In genomic region chr6:29199223-29199855, GRCm38 (mm10) we compare ENCODE assay signal across 9 mouse cellular contexts. TPM values are rescaled to one million over a fixed set of nuclear protein-coding genes. Genes with fewer than 3 reads are reported as not detected.
DNase-seq lines count a peak whose midpoint lies in the region; ATAC-seq lines count a peak whose summit lies in the region.
"Had no signal": no experiment of that assay in that cellular context is flagged by ENCODE, and none has a peak within 500 bp of the region (broad histone marks: within the 10 kb centered on the region; RNA-seq: fewer than 3 reads in every experiment).

No protein-coding gene starts in this region.

- no peak for ATAC-seq in heart, embryonic 14.5 days (ENCODE audit: insufficient number of reproducible peaks, insufficient read depth, low FRiP score, low read depth)
- no peak for ATAC-seq in embryonic facial prominence, embryonic 12.5 days (ENCODE audit: insufficient number of reproducible peaks, insufficient read depth, low FRiP score, low TSS enrichment)
- ATAC-seq in hindbrain, embryonic 16.5 days, result no peak
- ATAC-seq in midbrain, embryonic 12.5 days (ENCODE audit: low FRiP score, low read depth), result no peak

- H3K9me3 ChIP-seq in heart, embryonic 14.5 days (ENCODE audit: control insufficient read depth, low read length), result no peaks in the 10 kb centered on the region
- no peaks in the 10 kb centered on the region for H3K9me3 ChIP-seq in embryonic facial prominence, embryonic 12.5 days
- no peaks in the 10 kb centered on the region for H3K9me3 ChIP-seq in hindbrain, embryonic 16.5 days (ENCODE audit: control insufficient read depth, low read length)
- H3K9me3 ChIP-seq in midbrain, embryonic 12.5 days, result no peaks in the 10 kb centered on the region

- no peak for DNase-seq in heart, postnatal 4 days
- DNase-seq in urinary bladder, adult 2 months (ENCODE audit: low spot score), result no peak
- no peak for DNase-seq in right cerebral cortex, postnatal 25 days
- no peak for DNase-seq in thymus, adult 18-20 months

- H3K36me3 ChIP-seq in heart, embryonic 14.5 days (ENCODE audit: control insufficient read depth, insufficient read depth, low read length), result peaks cover 31% of the 10 kb centered on the region
- peaks cover 31% of the 10 kb centered on the region for H3K36me3 ChIP-seq in embryonic facial prominence, embryonic 12.5 days
- peaks cover 14% of the 10 kb centered on the region for H3K36me3 ChIP-seq in hindbrain, embryonic 16.5 days (ENCODE audit: control insufficient read depth, insufficient read depth, low read length)
- H3K36me3 ChIP-seq in midbrain, embryonic 12.5 days, result peaks cover 33% of the 10 kb centered on the region

- 28% methylated on average over 8 of the region's 8 CpGs for WGBS in heart, embryonic 14.5 days
- WGBS in embryonic facial prominence, embryonic 12.5 days, result 43% methylated on average over 8 of the region's 8 CpGs
- 38% methylated on average over 8 of the region's 8 CpGs for WGBS in hindbrain, embryonic 16.5 days
- 47% methylated on average over 8 of the region's 8 CpGs for WGBS in midbrain, embryonic 12.5 days

- H3K9ac ChIP-seq in heart, embryonic 14.5 days (ENCODE audit: low read length), result peak overlapping the region; percentile 9
- no peak overlapping the region for H3K9ac ChIP-seq in embryonic facial prominence, embryonic 12.5 days
- peak overlapping the region; percentile 33; the same call in 1 of the 2 replicates for H3K9ac ChIP-seq in hindbrain, embryonic 16.5 days (ENCODE audit: low read depth, low read length)
- H3K9ac ChIP-seq in midbrain, embryonic 12.5 days (replicated peaks), result peak overlapping the region; percentile 35; the same call in 1 of the 2 replicates

- H3K4me1 ChIP-seq in heart, embryonic 14.5 days (ENCODE audit: control insufficient read depth in 2 of 2, insufficient read depth in 2 of 2, low read length in 2 of 2), result peaks cover 3 to 5% of the 10 kb centered on the region in 2 experiments; a peak in 2 of 4 replicates
- H3K4me1 ChIP-seq in embryonic facial prominence, embryonic 12.5 days, result peaks cover 5% of the 10 kb centered on the region
- H3K4me1 ChIP-seq in hindbrain, embryonic 16.5 days (ENCODE audit: control insufficient read depth, insufficient read depth, low read depth, low read length), result peaks cover 12% of the 10 kb centered on the region
- H3K4me1 ChIP-seq in midbrain, embryonic 12.5 days, result peaks cover 16% of the 10 kb centered on the region; the same call in 1 of the 2 replicates

- H3K27ac ChIP-seq in heart, embryonic 14.5 days (replicated peaks in 1 of 2; ENCODE audit: control insufficient read depth in 1 of 2, insufficient read depth in 1 of 2, low read depth in 2 of 2, low read length in 2 of 2), result no peak overlapping the region
- H3K27ac ChIP-seq in embryonic facial prominence, embryonic 12.5 days, result no peak overlapping the region
- peak overlapping the region; percentile 5; the same call in 1 of the 2 replicates for H3K27ac ChIP-seq in hindbrain, embryonic 16.5 days (ENCODE audit: low read depth, low read length)
- H3K27ac ChIP-seq in midbrain, embryonic 12.5 days (replicated peaks), result no peak overlapping the region

- peak overlapping the region; percentile 61 for H3K4me2 ChIP-seq in heart, embryonic 14.5 days (ENCODE audit: low read length)
- H3K4me2 ChIP-seq in embryonic facial prominence, embryonic 12.5 days (replicated peaks), result peak overlapping the region; percentile 50
- H3K4me2 ChIP-seq in hindbrain, embryonic 16.5 days (ENCODE audit: low read length), result peak overlapping the region; percentile 70
- H3K4me2 ChIP-seq in midbrain, embryonic 12.5 days (replicated peaks), result peak overlapping the region; percentile 62

- H3K27me3 ChIP-seq in heart, embryonic 14.5 days (ENCODE audit: control insufficient read depth, insufficient read depth, low read length), result no peaks in the 10 kb centered on the region
- H3K27me3 ChIP-seq in embryonic facial prominence, embryonic 12.5 days, result no peaks in the 10 kb centered on the region
- H3K27me3 ChIP-seq in hindbrain, embryonic 16.5 days (replicated peaks; ENCODE audit: control insufficient read depth, insufficient read depth, low read length), result no peaks in the 10 kb centered on the region
- peaks cover 32% of the 10 kb centered on the region for H3K27me3 ChIP-seq in midbrain, embryonic 12.5 days

- peak overlapping the region; percentile 21 to 40 for H3K4me3 ChIP-seq in heart, embryonic 14.5 days (ENCODE audit: control insufficient read depth in 1 of 2, insufficient read depth in 1 of 2, low read depth in 1 of 2, low read length in 2 of 2)
- no peak overlapping the region; the same call in 1 of the 2 replicates for H3K4me3 ChIP-seq in embryonic facial prominence, embryonic 12.5 days
- peak overlapping the region; percentile 36; the same call in 1 of the 2 replicates for H3K4me3 ChIP-seq in hindbrain, embryonic 16.5 days (ENCODE audit: low read length)
- H3K4me3 ChIP-seq in midbrain, embryonic 12.5 days, result peak overlapping the region; percentile 37
- H3K4me3 ChIP-seq: myocyte had no signal

RNA-seq across cellular contexts. Expression of gene Impdh1, which starts 16.8 kb away (rescaled TPM):
- polyA plus RNA-seq in heart, embryonic 14.5 days (2014; fragmentation: Nextera tagmentation; extraction: Ambion mirVana), result 32.2 and 32.5 TPM in 2 replicates
- total RNA-seq in heart, postnatal 4 days (2021), result 10 to 100 TPM; 29.5 to 30.6 TPM
- 34.6 and 38.1 TPM in 2 replicates for polyA plus RNA-seq in embryonic facial prominence, embryonic 12.5 days (2016; fragmentation: Nextera tagmentation; extraction: Ambion mirVana)
- 71.5 and 80.7 TPM in 2 replicates for polyA plus RNA-seq in hindbrain, embryonic 16.5 days (2015; fragmentation: Nextera tagmentation; extraction: Ambion mirVana)
- 50.2 and 51.6 TPM in 2 replicates for polyA plus RNA-seq in midbrain, embryonic 12.5 days (2016; fragmentation: Nextera tagmentation; extraction: Ambion mirVana)
- polyA plus RNA-seq in urinary bladder, adult 2 months (2012; rRNA removed), result 29.6 and 33.9 TPM in 2 replicates

RNA-seq across cellular contexts. Expression of gene Prrt4, which starts 20.0 kb away (rescaled TPM):
- 1.7 TPM in 2 replicates for polyA plus RNA-seq in heart, embryonic 14.5 days (2014; fragmentation: Nextera tagmentation; extraction: Ambion mirVana)
- 1 to 10 TPM; 7.3 to 7.7 TPM for total RNA-seq in heart, postnatal 4 days (2021)
- 1.5 and 1.8 TPM in 2 replicates for polyA plus RNA-seq in embryonic facial prominence, embryonic 12.5 days (2016; fragmentation: Nextera tagmentation; extraction: Ambion mirVana)
- 11.1 and 11.7 TPM in 2 replicates for polyA plus RNA-seq in hindbrain, embryonic 16.5 days (2015; fragmentation: Nextera tagmentation; extraction: Ambion mirVana)
- 1.3 and 1.6 TPM in 2 replicates for polyA plus RNA-seq in midbrain, embryonic 12.5 days (2016; fragmentation: Nextera tagmentation; extraction: Ambion mirVana)
- polyA plus RNA-seq in urinary bladder, adult 2 months (2012; rRNA removed), result 0.41 and 0.52 TPM in 2 replicates

RNA-seq across cellular contexts. Expression of gene Rbm28, which starts 34.5 kb away (rescaled TPM):
- polyA plus RNA-seq in heart, embryonic 14.5 days (2014; fragmentation: Nextera tagmentation; extraction: Ambion mirVana), result 30.2 and 35.8 TPM in 2 replicates
- 10 to 100 TPM; 30.3 to 32.5 TPM for total RNA-seq in heart, postnatal 4 days (2021)
- 54.9 and 57.4 TPM in 2 replicates for polyA plus RNA-seq in embryonic facial prominence, embryonic 12.5 days (2016; fragmentation: Nextera tagmentation; extraction: Ambion mirVana)
- polyA plus RNA-seq in hindbrain, embryonic 16.5 days (2015; fragmentation: Nextera tagmentation; extraction: Ambion mirVana), result 33.8 and 41.6 TPM in 2 replicates
- polyA plus RNA-seq in midbrain, embryonic 12.5 days (2016; fragmentation: Nextera tagmentation; extraction: Ambion mirVana), result 59.7 and 62.5 TPM in 2 replicates
- 30.5 and 37.1 TPM in 2 replicates for polyA plus RNA-seq in urinary bladder, adult 2 months (2012; rRNA removed)
